Mouse (Mus musculus) embryonic fibroblast, embryonic 13.5 days (primary cell): ENCODE measurements at regions not wholly inside any gene's neighbourhood (a gene's known extent, or its start where the extent isn't known, plus 50 kb on each side); places are given as distances from the start of the nearest gene placed in this dataset.
A peak's percentile ranks its signal among the peaks of the same experiment; 100 is the strongest.

Experiments
- H3K27ac ChIP-seq: 2 replicates; pipeline ENCODE4 v1.5.1; 2012; ENCODE audit warnings: low read length, control low read depth, inconsistent platforms; ENCODE audit not compliant: insufficient read depth
- H3K4me1 ChIP-seq: 2 replicates; pipeline ENCODE4 v1.6.1; 2011; ENCODE audit warnings: low read length; ENCODE audit not compliant: control insufficient read depth, insufficient read depth
- H3K4me3 ChIP-seq: 2 replicates; pipeline ENCODE4 v1.5.1; 2011; ENCODE audit warnings: mild to moderate bottlenecking, control low read depth, low read length; ENCODE audit not compliant: insufficient read depth
- CTCF ChIP-seq: IDR thresholded peaks from 2 replicates; pipeline ENCODE4 v1.5.1; 2011; ENCODE audit warnings: mild to moderate bottlenecking, control low read depth, low read length, moderate library complexity, borderline replicate concordance; ENCODE audit not compliant: insufficient read depth
- POLR2A ChIP-seq: IDR thresholded peaks from 2 replicates; pipeline ENCODE4 v1.6.1; 2011; ENCODE audit warnings: low read depth, mild to moderate bottlenecking, control low read depth, low read length, moderate library complexity

- no peak for TF ChIP-seq POLR2A
- TF ChIP-seq CTCF: no peak
- H3K4me3 ChIP-seq: no peak overlapping the region
- peaks cover 9% of the 10 kb centered on the region for H3K4me1 ChIP-seq
- no peak overlapping the region for H3K27ac ChIP-seq
Measured at GRCm38 (mm10) chr3:117155274-117155673, 186.5 kb upstream of the Palmd start.

- Histone ChIP-seq H3K27ac (0 out of 2 replicates have a peak overlapping the region, but pooled peaks have one; percentile 52), H3K4me1 (peaks cover 9% of the 10 kb centered on the region), H3K4me3 (no peak overlapping the region)
- no peak for TF ChIP-seq POLR2A
- no peak for TF ChIP-seq CTCF
Measured at GRCm38 (mm10) chr3:117153011-117153473, 184.3 kb upstream of the Palmd start.

GRCm38 (mm10) chr3:117152414-117152813 is 183.6 kb upstream of the Palmd start:
- no peak overlapping the region for H3K4me3 ChIP-seq
- no peak for TF ChIP-seq POLR2A
- TF ChIP-seq CTCF: no peak
- H3K27ac ChIP-seq: no peak overlapping the region
- peaks cover 9% of the 10 kb centered on the region for H3K4me1 ChIP-seq

- Histone ChIP-seq H3K4me1 (peaks cover 1% of the 10 kb centered on the region; the same call in 1 of the 2 replicates), H3K27ac (no peak overlapping the region), H3K4me3 (no peak overlapping the region)
- TF ChIP-seq POLR2A: no peak
Measured at GRCm38 (mm10) chr3:117147414-117147813, 178.6 kb upstream of the Palmd start.

DNA sequence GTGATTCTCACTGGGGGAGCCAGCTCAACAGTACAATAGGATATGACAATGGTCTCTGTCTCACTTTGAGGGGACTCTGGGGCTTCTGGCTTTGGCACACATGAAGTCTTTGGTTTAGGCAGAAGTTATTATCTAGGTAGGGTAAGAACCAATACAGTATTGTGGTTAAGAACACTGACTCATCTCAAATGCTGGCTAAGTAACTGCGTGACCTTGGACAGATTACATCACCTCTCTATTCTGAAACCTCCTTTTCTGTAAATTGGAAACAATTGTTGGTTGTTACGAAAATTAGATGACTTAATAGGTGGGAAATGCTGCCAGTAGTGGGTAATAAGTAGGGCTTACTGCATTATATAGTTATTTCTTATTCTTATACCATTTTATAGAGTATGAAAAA is 171.0 kb upstream of the Palmd start:
- H3K27ac ChIP-seq: no peak overlapping the region
- no peaks in the 10 kb centered on the region; the same call in 1 of the 2 replicates for H3K4me1 ChIP-seq
- TF ChIP-seq CTCF: no peak
- TF ChIP-seq POLR2A: no peak
- no peak overlapping the region for H3K4me3 ChIP-seq

- H3K4me3 ChIP-seq: no peak overlapping the region
- H3K27ac ChIP-seq: no peak overlapping the region
- no peak for TF ChIP-seq CTCF
- TF ChIP-seq POLR2A: no peak
- no peaks in the 10 kb centered on the region; the same call in 1 of the 2 replicates for H3K4me1 ChIP-seq
Measured at GRCm38 (mm10) chr3:117138720-117139119, 169.9 kb upstream of the Palmd start.

- H3K27ac ChIP-seq: no peak overlapping the region
- H3K4me1 ChIP-seq: no peaks in the 10 kb centered on the region
- H3K4me3 ChIP-seq: no peak overlapping the region
- TF ChIP-seq CTCF (no peak), POLR2A (no peak)
Measured at GRCm38 (mm10) chr3:117132897-117133296, 164.1 kb upstream of the Palmd start.

DNA sequence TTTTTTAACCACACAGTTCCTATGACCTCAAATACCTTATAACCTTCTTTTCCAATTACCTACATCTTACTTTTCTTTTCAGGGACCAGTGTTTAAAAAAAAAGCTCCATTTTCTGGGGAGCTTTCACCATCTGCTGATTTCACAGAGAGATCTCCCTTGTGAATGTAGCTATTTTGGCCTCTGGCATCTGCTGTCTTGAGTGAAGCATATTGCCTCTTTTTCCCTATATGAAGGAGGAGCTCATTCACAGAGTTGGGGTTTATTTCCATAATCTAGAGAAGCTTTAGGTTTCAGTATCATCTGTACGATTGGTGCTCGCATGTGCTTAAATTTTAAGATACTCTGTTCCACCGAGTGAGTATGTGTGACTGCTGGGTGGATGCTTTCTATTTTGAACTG is 153.4 kb upstream of the Palmd start:
- TF ChIP-seq POLR2A (no peak), CTCF (no peak)
- H3K27ac ChIP-seq: no peak overlapping the region
- H3K4me3 ChIP-seq: no peak overlapping the region
- H3K4me1 ChIP-seq: no peaks in the 10 kb centered on the region

DNA sequence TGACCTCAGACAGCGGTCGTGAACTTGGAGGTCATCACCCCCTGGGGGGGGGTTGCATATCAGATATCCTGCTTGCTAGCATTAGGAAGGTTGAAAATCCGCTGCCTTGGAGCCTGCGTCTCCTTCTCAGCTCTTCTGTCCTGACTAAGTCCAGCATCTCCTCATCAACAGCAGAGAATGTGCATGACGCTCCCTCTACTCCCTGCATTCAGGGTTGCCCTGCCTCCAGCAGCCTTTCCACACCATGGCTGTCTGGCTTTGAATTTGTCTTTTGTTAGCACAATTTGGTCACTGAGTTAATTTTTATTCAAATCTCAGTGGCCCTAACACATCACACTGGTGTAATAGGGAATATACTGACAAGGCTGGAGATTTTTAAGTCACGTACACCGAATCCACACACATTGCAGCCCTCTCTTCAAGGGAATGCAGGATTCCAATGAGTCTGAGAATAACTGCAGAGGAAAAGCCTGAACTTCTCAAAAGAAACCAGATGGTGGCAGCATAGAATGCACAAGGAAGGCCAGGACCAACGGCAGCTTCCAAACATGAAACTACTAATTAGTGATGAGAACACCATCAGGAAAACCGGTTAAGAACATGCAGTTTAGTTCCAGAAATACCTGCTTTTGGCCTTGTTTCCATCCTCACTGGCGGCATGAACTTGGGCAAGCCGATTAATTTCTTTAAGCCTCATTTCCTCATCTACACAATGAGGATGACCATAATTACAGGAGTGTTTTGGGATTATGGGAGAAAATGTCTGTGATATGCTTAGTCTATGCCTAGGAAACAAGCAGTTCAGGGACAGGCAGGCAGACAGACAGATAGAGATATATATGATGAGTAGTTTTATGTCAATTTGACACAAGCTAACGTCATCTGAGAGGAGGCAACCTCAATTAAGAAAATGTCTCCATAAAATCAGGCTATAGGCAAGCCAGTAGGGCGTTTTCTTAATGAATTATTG is 151.6 kb upstream of the Palmd start:
- no peak overlapping the region for H3K4me3 ChIP-seq
- TF ChIP-seq POLR2A (no peak), CTCF (peak; percentile 46; the same call in 1 of the 2 replicates)

GRCm38 (mm10) chr3:117119576-117119975 is 150.8 kb upstream of the Palmd start:
- no peak for TF ChIP-seq CTCF
- TF ChIP-seq POLR2A: no peak
- Histone ChIP-seq H3K27ac (no peak overlapping the region), H3K4me3 (no peak overlapping the region), H3K4me1 (no peaks in the 10 kb centered on the region)

More for the DNA sequence above, 151.6 kb upstream of the Palmd start:
- Histone ChIP-seq H3K27ac (no peak overlapping the region), H3K4me1 (no peaks in the 10 kb centered on the region)
